Mouse (Mus musculus) midbrain, embryonic 13.5 days (tissue): Measurements from ENCODE around the gene Lrrc4c. TPM values are rescaled to one million over a fixed set of nuclear protein-coding genes. Genes with fewer than 3 reads are reported as not detected.

Source experiments
- ATAC-seq: fragments of 200-750 bp; cut with Nextera tagmentation; 2 replicates; pipeline ENCODE4 v1.8.0; 2017; ENCODE audit warnings: mild to moderate bottlenecking, moderate TSS enrichment, moderate library complexity
- H3K27ac ChIP-seq: fragments of 300-500 bp; sonication (generic); 2 replicates; pipeline ENCODE4 v1.5.1; 2015; ENCODE audit warnings: inconsistent platforms, mild to moderate bottlenecking, moderate library complexity
- H3K27me3 ChIP-seq: fragments of 300-500 bp; sonication (generic); 2 replicates; pipeline ENCODE4 v1.6.1; 2015; ENCODE audit warnings: mild to moderate bottlenecking, inconsistent platforms
- H3K36me3 ChIP-seq: fragments of 300-500 bp; sonication (generic); 2 replicates; pipeline ENCODE4 v1.6.1; 2015; ENCODE audit warnings: mild to moderate bottlenecking, inconsistent platforms
- H3K4me1 ChIP-seq: fragments of 300-500 bp; sonication (generic); replicated peaks from 2 replicates; pipeline ENCODE4 v1.6.1; 2015; ENCODE audit warnings: inconsistent platforms
- H3K4me2 ChIP-seq: fragments of 300-500 bp; sonication (generic); replicated peaks from 2 replicates; pipeline ENCODE4 v1.6.1; 2015; ENCODE audit warnings: moderate library complexity, mild to moderate bottlenecking, inconsistent platforms
- H3K4me3 ChIP-seq: fragments of 300-500 bp; sonication (generic); replicated peaks from 2 replicates; pipeline ENCODE4 v1.5.1; 2015; ENCODE audit warnings: mild to moderate bottlenecking, inconsistent platforms
- H3K9ac ChIP-seq: fragments of 300-500 bp; sonication (generic); replicated peaks from 2 replicates; pipeline ENCODE4 v1.6.1; 2015; ENCODE audit warnings: mild to moderate bottlenecking, inconsistent platforms
- H3K9me3 ChIP-seq: fragments of 300-500 bp; sonication (generic); 2 replicates; pipeline ENCODE4 v1.6.1; 2016; ENCODE audit warnings: mild to moderate bottlenecking, inconsistent platforms
- whole genome bisulfite sequencing: fragments of 180-500 bp; shearing (Covaris S2); methylation state at CpG from one replicate; pipeline ENCODE4 v1.1.7; 2015; 5-methylcytosine and 5-hydroxymethylcytosine counted together
- polyA plus RNA-seq: library from polyadenylated mRNA; unstranded; fragments of >200 nt; fragmentation: Nextera tagmentation; extraction: Ambion mirVana; gene quantifications from 2 replicates; pipeline ENCODE4 v1.2.1, GENCODE M21; 2015

Gene Lrrc4c
- polyA plus RNA-seq, 1 experiment from 2014 or later: 17.1 TPM

DNA sequence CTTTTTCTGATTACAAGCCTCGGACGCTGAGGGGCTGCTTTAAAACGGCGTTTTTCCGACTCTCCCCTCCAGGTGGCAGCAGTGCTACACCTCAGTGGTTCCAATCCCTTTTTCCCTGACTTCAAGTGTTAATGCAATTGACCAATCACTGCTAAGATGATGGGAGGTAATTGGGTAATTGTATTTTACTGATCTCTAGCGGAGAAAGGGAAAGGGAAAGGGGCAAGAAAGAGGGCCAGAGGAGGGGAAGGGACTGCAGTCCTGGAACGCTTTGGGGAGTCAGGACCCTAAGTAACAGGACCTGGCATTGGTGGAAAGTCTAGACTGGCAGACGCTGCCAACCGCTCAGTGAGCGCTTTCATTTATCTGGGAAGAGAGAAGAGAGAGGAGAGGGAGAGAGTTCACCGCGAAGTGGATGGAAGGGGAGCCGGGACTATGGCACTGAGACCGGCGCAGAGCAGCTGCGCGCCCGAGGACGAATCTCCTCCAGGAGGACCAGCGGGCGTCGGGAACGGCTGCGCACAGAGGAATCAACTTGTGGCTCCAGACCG lies 1148.3 kb downstream of the Lrrc4c start:
- no peaks in the 10 kb centered on the region for H3K36me3 ChIP-seq
- H3K4me1 ChIP-seq: peaks cover 23% of the 10 kb centered on the region
- H3K27me3 ChIP-seq: no peaks in the 10 kb centered on the region
- H3K9me3 ChIP-seq: no peaks in the 10 kb centered on the region
- peak overlapping the region; percentile 92 for H3K27ac ChIP-seq
- WGBS: under 1% methylated on average over 25 of the region's 25 CpGs
- peak overlapping the region; percentile 72 for H3K9ac ChIP-seq
- H3K4me3 ChIP-seq: peak overlapping the region; percentile 58
- peak overlapping the region; percentile 80 for H3K4me2 ChIP-seq
- peak; percentile 92 for ATAC-seq

GRCm38 (mm10) chr2:97467031-97467549 lies 1149.1 kb downstream of the Lrrc4c start:
- Histone ChIP-seq H3K36me3 (no peaks in the 10 kb centered on the region), H3K27me3 (no peaks in the 10 kb centered on the region), H3K4me2 (peak overlapping the region; percentile 80), H3K4me3 (peak overlapping the region; percentile 58), H3K9ac (peak overlapping the region; percentile 72), H3K27ac (peak overlapping the region; percentile 92), H3K4me1 (peaks cover 23% of the 10 kb centered on the region), H3K9me3 (no peaks in the 10 kb centered on the region)
- ATAC-seq: peak; percentile 86
- WGBS: under 1% methylated on average over 26 of the region's 26 CpGs

- peak overlapping the region; percentile 92 for H3K27ac ChIP-seq
- H3K4me1 ChIP-seq: peaks cover 23% of the 10 kb centered on the region
Observed at GRCm38 (mm10) chr2:97467664-97468063, 1149.7 kb downstream of the Lrrc4c start.

DNA sequence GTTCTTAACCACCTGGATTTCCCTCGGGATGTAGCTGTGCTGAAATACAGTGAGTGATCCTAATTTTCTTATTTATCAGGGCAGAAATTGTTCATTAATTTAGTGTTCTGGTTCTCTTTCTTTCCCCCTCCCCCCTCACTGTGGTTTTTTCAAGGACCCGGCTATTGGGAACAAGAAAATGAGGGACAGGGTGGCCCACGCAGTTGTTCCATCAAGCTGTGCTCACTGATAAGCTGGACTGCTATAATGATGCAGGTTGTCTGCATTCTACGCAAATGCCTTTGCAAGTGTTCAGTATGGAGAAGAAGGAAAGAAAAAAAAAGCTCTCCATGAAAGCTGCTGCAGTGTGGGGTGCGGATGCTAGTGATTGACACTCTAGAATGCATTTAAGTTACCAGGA lies 1150.4 kb downstream of the Lrrc4c start:
- Histone ChIP-seq H3K27me3 (no peaks in the 10 kb centered on the region), H3K4me1 (peaks cover 25% of the 10 kb centered on the region), H3K27ac (peak overlapping the region; percentile 51; the same call in 1 of the 2 replicates), H3K36me3 (no peaks in the 10 kb centered on the region), H3K4me3 (peak overlapping the region; percentile 58), H3K9me3 (no peaks in the 10 kb centered on the region), H3K4me2 (peak overlapping the region; percentile 80), H3K9ac (peak overlapping the region; percentile 42)
- WGBS: 16% methylated on average over 5 of the region's 5 CpGs
- no peak for ATAC-seq

More at GRCm38 (mm10) chr2:97467664-97468063, 1149.7 kb downstream of the Lrrc4c start:
- no peaks in the 10 kb centered on the region for H3K9me3 ChIP-seq
- WGBS: 6% methylated on average over 8 of the region's 8 CpGs
- H3K36me3 ChIP-seq: no peaks in the 10 kb centered on the region
- ATAC-seq: no peak
- peak overlapping the region; percentile 72 for H3K9ac ChIP-seq
- H3K27me3 ChIP-seq: no peaks in the 10 kb centered on the region
- peak overlapping the region; percentile 58 for H3K4me3 ChIP-seq
- peak overlapping the region; percentile 80 for H3K4me2 ChIP-seq

- H3K27me3 ChIP-seq: no peaks in the 10 kb centered on the region
- peak overlapping the region; percentile 58 for H3K4me3 ChIP-seq
- H3K27ac ChIP-seq: no peak overlapping the region
- no peaks in the 10 kb centered on the region for H3K36me3 ChIP-seq
- peak overlapping the region; percentile 42; the same call in 1 of the 2 replicates for H3K9ac ChIP-seq
- WGBS: 61% methylated on average over 2 of the region's 2 CpGs
- peaks cover 25% of the 10 kb centered on the region for H3K4me1 ChIP-seq
- peak overlapping the region; percentile 80 for H3K4me2 ChIP-seq
- H3K9me3 ChIP-seq: no peaks in the 10 kb centered on the region
- ATAC-seq: no peak
Observed at GRCm38 (mm10) chr2:97469396-97469795, 1151.4 kb downstream of the Lrrc4c start.

DNA sequence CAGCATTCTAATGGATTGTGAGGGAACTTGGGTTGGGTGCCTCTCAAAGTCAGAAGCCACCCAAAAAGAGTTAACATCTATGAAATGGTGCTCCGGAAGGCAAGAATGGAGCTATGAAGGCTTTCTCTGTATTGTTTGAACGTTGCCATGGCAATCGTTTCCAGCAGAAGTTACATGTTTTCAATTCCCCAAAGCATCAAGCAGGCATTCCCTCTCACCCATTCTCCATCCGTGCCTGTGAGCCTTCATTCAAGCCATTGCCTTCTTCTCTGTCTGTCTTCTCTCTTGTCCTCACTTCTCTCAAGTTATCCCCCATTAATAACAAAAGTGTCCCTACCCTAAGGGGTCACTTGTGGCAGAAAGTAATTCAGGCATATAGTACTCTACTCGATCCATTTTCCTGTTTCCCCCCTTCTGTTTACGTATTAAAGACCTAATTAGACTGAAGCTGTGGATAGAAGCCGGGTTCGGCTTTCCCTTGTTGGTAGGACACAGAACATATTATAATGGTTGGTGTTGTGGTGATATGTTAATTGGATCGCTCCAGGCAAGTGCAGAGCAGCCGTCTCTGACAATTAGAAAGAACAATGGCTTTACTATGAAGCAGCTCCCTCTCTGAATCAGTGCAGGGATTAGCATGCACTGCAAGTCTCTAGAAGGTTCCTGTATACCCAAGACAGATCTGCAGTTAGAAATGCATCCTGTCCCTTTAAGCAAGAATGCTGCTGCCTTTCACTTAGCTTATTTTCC lies 1160.4 kb downstream of the Lrrc4c start:
- Histone ChIP-seq H3K9ac (no peak overlapping the region), H3K27ac (peak overlapping the region; percentile 35; the same call in 1 of the 2 replicates), H3K36me3 (no peaks in the 10 kb centered on the region), H3K4me3 (peak overlapping the region; percentile 2; the same call in 1 of the 2 replicates), H3K4me2 (peak overlapping the region; percentile 46), H3K4me1 (peaks cover 16% of the 10 kb centered on the region), H3K27me3 (no peaks in the 10 kb centered on the region), H3K9me3 (no peaks in the 10 kb centered on the region; the same call in 1 of the 2 replicates)
- WGBS: 31% methylated on average over 10 of the region's 10 CpGs
- peak; percentile 93 for ATAC-seq

DNA sequence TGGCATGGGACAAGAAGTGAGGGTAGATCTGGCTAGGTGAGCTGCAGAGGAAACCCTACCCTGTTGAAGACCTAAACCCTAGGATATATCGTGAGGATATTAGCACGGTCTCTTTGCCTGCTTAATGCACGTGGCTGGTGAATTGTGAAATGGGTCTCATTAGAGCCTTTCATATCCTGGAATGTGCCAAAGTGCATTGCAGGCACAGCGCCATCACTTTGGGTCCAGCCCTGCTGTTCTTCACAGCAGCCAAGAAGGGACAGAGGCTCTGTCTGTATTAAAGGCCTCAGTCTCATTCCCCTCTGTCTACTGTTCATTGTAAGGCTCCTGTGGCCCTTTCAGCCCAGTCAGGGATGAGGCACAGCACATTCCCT lies 1160.9 kb downstream of the Lrrc4c start:
- no peak overlapping the region for H3K4me3 ChIP-seq
- no peak overlapping the region for H3K9ac ChIP-seq
- ATAC-seq: peak; percentile 83
- peaks cover 16% of the 10 kb centered on the region for H3K4me1 ChIP-seq
- no peaks in the 10 kb centered on the region for H3K27me3 ChIP-seq
- 50% methylated on average over 4 of the region's 4 CpGs for WGBS
- H3K36me3 ChIP-seq: no peaks in the 10 kb centered on the region
- H3K4me2 ChIP-seq: peak overlapping the region; percentile 46
- no peaks in the 10 kb centered on the region; the same call in 1 of the 2 replicates for H3K9me3 ChIP-seq
- H3K27ac ChIP-seq: peak overlapping the region; percentile 35; the same call in 1 of the 2 replicates

DNA sequence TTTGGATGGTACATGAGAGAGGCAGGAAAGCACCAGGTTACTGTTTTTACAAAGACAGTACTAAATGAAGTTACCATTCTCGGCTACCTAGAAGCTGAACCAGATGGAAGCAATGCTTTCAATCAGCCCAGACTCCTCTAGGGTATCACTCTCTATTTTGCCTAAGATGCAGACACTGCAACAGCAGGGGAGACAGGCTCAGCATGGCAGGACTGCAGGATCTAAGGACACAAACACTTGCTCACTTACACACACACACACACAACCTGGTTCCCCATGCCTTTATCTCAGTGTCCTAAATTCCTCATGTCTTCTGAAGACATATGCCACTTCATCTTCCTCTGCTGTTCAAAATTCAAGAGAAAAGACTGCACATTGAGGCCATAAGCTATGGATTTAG lies 1167.0 kb downstream of the Lrrc4c start:
- Histone ChIP-seq H3K4me3 (no peak overlapping the region), H3K4me1 (peaks cover 22% of the 10 kb centered on the region), H3K9me3 (no peaks in the 10 kb centered on the region; the same call in 1 of the 2 replicates), H3K27me3 (no peaks in the 10 kb centered on the region), H3K9ac (no peak overlapping the region), H3K36me3 (no peaks in the 10 kb centered on the region), H3K27ac (no peak overlapping the region), H3K4me2 (no peak overlapping the region)
- ATAC-seq: no peak
- 67% methylated on average over 1 of the region's 1 CpGs for WGBS

DNA sequence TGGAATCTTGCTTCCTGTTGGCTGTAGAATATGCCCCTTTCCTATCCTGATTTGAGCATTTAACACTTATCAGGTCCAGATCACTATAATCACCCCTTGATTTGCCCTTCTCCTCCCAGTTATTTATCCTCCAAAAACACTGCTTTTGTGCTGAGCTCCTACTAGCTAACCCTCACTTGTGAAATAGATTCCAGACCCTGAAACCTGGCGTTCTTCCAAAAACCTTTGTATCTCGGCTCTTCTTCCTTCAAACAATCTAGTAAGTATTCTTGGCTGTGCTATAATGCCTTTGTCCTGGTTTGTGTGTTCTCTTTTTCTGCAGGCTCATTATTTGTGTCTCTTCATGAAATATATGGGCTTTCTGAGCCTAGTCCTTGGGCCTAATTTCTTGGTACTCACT lies 1167.6 kb downstream of the Lrrc4c start:
- Histone ChIP-seq H3K27ac (no peak overlapping the region), H3K4me1 (peaks cover 22% of the 10 kb centered on the region), H3K27me3 (no peaks in the 10 kb centered on the region), H3K4me3 (no peak overlapping the region), H3K36me3 (no peaks in the 10 kb centered on the region), H3K9ac (no peak overlapping the region), H3K9me3 (no peaks in the 10 kb centered on the region; the same call in 1 of the 2 replicates), H3K4me2 (no peak overlapping the region)
- ATAC-seq: peak; percentile 34; the same call in 1 of the 2 replicates
- 49% methylated on average over 2 of the region's 2 CpGs for WGBS

DNA sequence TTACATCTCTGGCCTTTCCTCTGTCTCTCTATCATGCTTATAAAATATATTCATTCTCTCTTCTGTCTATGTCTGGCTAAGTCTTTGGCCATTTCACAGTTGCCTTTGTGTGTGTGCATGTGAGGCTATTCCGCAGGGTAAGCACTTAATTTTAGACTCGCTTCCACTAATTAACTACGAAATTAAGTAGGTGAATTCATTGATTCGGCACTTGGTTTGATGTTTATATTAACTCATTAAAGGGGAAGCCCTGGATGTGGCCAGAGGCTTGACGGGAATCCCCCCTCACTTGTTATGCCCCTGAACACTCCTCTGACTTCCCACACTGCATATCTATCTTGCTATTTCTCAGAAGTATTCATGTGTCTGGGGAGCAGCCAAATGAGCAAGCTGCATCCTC lies 1169.6 kb downstream of the Lrrc4c start:
- no peak overlapping the region for H3K9ac ChIP-seq
- H3K27ac ChIP-seq: peak overlapping the region; percentile 19; the same call in 1 of the 2 replicates
- WGBS: 39% methylated on average over 5 of the region's 5 CpGs
- H3K4me3 ChIP-seq: no peak overlapping the region
- ATAC-seq: peak; percentile 48; the same call in 1 of the 2 replicates
- no peaks in the 10 kb centered on the region for H3K36me3 ChIP-seq
- no peaks in the 10 kb centered on the region; the same call in 1 of the 2 replicates for H3K9me3 ChIP-seq
- no peaks in the 10 kb centered on the region for H3K27me3 ChIP-seq
- H3K4me1 ChIP-seq: peaks cover 22% of the 10 kb centered on the region
- H3K4me2 ChIP-seq: no peak overlapping the region

- ATAC-seq: no peak
Observed at GRCm38 (mm10) chr2:97497069-97497468, 1179.1 kb downstream of the Lrrc4c start.

GRCm38 (mm10) chr2:97502501-97502900 lies 1184.5 kb downstream of the Lrrc4c start:
- H3K4me1 ChIP-seq: no peaks in the 10 kb centered on the region
- no peak overlapping the region for H3K4me3 ChIP-seq
- no peak overlapping the region for H3K9ac ChIP-seq
- no peak overlapping the region for H3K4me2 ChIP-seq
- ATAC-seq: no peak
- H3K9me3 ChIP-seq: no peaks in the 10 kb centered on the region
- H3K27me3 ChIP-seq: no peaks in the 10 kb centered on the region
- H3K36me3 ChIP-seq: no peaks in the 10 kb centered on the region
- WGBS: 81% methylated on average over 1 of the region's 1 CpGs
- H3K27ac ChIP-seq: no peak overlapping the region

More at GRCm38 (mm10) chr2:97497069-97497468, 1179.1 kb downstream of the Lrrc4c start:
- H3K4me3 ChIP-seq: no peak overlapping the region
- no peaks in the 10 kb centered on the region for H3K4me1 ChIP-seq
- no peaks in the 10 kb centered on the region for H3K27me3 ChIP-seq
- no peak overlapping the region for H3K9ac ChIP-seq
- H3K36me3 ChIP-seq: no peaks in the 10 kb centered on the region
- H3K4me2 ChIP-seq: no peak overlapping the region
- no peaks in the 10 kb centered on the region for H3K9me3 ChIP-seq
- no peak overlapping the region for H3K27ac ChIP-seq
